Comparison of ENCODE assay signal across 9 mouse cellular contexts in the genomic region with DNA sequence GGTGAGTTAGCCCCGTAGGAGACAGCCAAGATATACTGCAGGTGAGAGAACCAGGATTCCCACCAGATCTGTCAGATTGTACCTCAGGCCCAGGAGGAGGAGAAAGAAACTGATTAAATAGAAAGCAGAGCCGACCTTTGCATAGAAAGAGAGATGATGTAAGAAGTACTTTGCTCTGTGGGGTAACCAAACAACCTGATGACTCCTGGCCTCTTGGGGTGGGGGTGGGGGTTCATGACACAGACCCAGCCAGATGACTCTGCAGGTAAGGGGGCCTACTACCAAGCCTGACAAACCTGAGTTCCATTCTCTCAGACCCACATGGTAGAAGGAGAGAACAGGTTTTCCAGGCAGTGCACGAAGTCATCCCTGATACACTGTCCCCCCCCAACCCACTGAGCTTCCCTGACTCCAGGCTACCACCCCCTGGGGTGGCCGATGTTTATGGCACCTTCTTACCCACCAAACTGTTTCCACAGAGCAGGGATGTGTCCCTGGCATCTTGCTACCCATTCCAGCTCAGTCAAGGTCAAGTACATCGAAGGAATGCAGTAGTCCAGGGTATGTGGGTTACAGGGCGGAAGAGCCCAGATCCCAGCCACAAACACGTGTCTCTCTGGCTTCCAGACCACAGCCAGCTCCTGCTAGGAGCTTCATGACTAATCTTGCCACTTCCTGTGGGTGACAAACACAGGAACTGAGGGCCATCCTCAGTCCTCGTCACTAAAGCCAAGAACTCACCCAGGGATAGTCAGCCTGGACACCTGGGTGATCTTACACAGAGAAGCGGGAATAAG. TPM values are rescaled to one million over a fixed set of nuclear protein-coding genes. Genes with fewer than 3 reads are reported as not detected.
A peak's percentile ranks its signal among the peaks of the same experiment; 100 is the strongest.
DNase-seq lines count a peak whose midpoint lies in the region; ATAC-seq and TF ChIP-seq lines count a peak whose summit lies in the region.
"Had no signal": no experiment of that assay in that cellular context is flagged by ENCODE, and none has a peak within 500 bp of the region (broad histone marks: within the 10 kb centered on the region; RNA-seq: fewer than 3 reads in every experiment).

No protein-coding gene starts in this region.

- no peak for DNase-seq in lung, adult 2 months
- peak; percentile 62 for DNase-seq in yolk sac, embryonic 10.5 days (ENCODE audit: low spot score)
- no peak for DNase-seq in cerebellum, adult 11-12 months
- DNase-seq: gastrocnemius, postnatal 36 days had no signal

- no peak for TF ChIP-seq POLR2A in lung, adult 2 months (IDR thresholded peaks at IDR 0.05; ENCODE audit: borderline replicate concordance, extremely low read depth, low read depth, low read length)
- TF ChIP-seq POLR2A in embryonic fibroblast, embryonic 13.5 days (IDR thresholded peaks at IDR 0.05; ENCODE audit: low read depth, low read length), result no peak

- H3K4me3 ChIP-seq in lung, embryonic 16.5 days (ENCODE audit: low read length), result no peak overlapping the region
- no peak overlapping the region for H3K4me3 ChIP-seq in lung, adult 2 months (replicated peaks; ENCODE audit: extremely low read depth, low read depth, low read length)
- no peak overlapping the region for H3K4me3 ChIP-seq in embryonic fibroblast, embryonic 13.5 days (ENCODE audit: insufficient read depth, low read length)
- H3K4me3 ChIP-seq in liver, embryonic 12.5 days, result no peak overlapping the region
- no peak overlapping the region for H3K4me3 ChIP-seq in forebrain, embryonic 15.5 days

- no peak overlapping the region for H3K27ac ChIP-seq in lung, embryonic 16.5 days (ENCODE audit: low read length)
- peak overlapping the region; percentile 34 for H3K27ac ChIP-seq in embryonic fibroblast, embryonic 13.5 days (ENCODE audit: insufficient read depth, low read length)
- H3K27ac ChIP-seq in liver, embryonic 12.5 days, result 0 out of 2 replicates have a peak overlapping the region, but pooled peaks have one; percentile 27
- H3K27ac ChIP-seq in forebrain, embryonic 15.5 days (replicated peaks), result no peak overlapping the region

- no peak overlapping the region for H3K4me2 ChIP-seq in lung, embryonic 16.5 days (ENCODE audit: low read depth, low read length)
- H3K4me2 ChIP-seq in liver, embryonic 12.5 days, result no peak overlapping the region
- no peak overlapping the region for H3K4me2 ChIP-seq in forebrain, embryonic 15.5 days (replicated peaks)

- TF ChIP-seq CTCF in lung, adult 2 months (IDR thresholded peaks at IDR 0.05; ENCODE audit: insufficient read depth, low read length), result no peak
- no peak for TF ChIP-seq CTCF in embryonic fibroblast, embryonic 13.5 days (IDR thresholded peaks at IDR 0.05; ENCODE audit: borderline replicate concordance, insufficient read depth, low read length)

- WGBS in lung, embryonic 16.5 days, result 58% methylated on average over 9 of the region's 9 CpGs
- WGBS in lung, adult 2 months, result 40% methylated on average over 9 of the region's 9 CpGs
- WGBS in liver, embryonic 12.5 days (ENCODE audit: insufficient replicate concordance), result 52% methylated on average over 9 of the region's 9 CpGs
- 78% methylated on average over 9 of the region's 9 CpGs for WGBS in forebrain, embryonic 15.5 days

- H3K36me3 ChIP-seq in lung, embryonic 16.5 days (ENCODE audit: control insufficient read depth, insufficient read depth, low read length), result no peaks in the 10 kb centered on the region
- no peaks in the 10 kb centered on the region for H3K36me3 ChIP-seq in liver, embryonic 12.5 days
- no peaks in the 10 kb centered on the region for H3K36me3 ChIP-seq in forebrain, embryonic 15.5 days

- H3K4me1 ChIP-seq in lung, embryonic 16.5 days (replicated peaks; ENCODE audit: control insufficient read depth, insufficient read depth, low read length), result 0 out of 2 replicates have a peak, but pooled peaks cover 4% of the 10 kb centered on the region
- peaks cover 7% of the 10 kb centered on the region; the same call in 1 of the 2 replicates for H3K4me1 ChIP-seq in lung, adult 2 months (ENCODE audit: control insufficient read depth, insufficient read depth, low read length)
- peaks cover 19% of the 10 kb centered on the region for H3K4me1 ChIP-seq in embryonic fibroblast, embryonic 13.5 days (ENCODE audit: control insufficient read depth, insufficient read depth, low read length)
- H3K4me1 ChIP-seq in liver, embryonic 12.5 days, result peaks cover 100% of the 10 kb centered on the region
- H3K4me1 ChIP-seq in forebrain, embryonic 15.5 days, result no peaks in the 10 kb centered on the region

- no peaks in the 10 kb centered on the region; the same call in 1 of the 2 replicates for H3K27me3 ChIP-seq in lung, embryonic 16.5 days (ENCODE audit: control insufficient read depth, insufficient read depth, low read depth, low read length)
- H3K27me3 ChIP-seq in liver, embryonic 12.5 days (replicated peaks), result no peaks in the 10 kb centered on the region
- H3K27me3 ChIP-seq in forebrain, embryonic 15.5 days, result no peaks in the 10 kb centered on the region

- peak; percentile 31 for ATAC-seq in lung, embryonic 16.5 days (ENCODE audit: low read depth)
- ATAC-seq in liver, embryonic 12.5 days, result no peak
- no peak for ATAC-seq in megakaryocyte-erythroid progenitor cell, adult 5-6 weeks (replicated peaks; ENCODE audit: low FRiP score, low TSS enrichment, poor library complexity, severe bottlenecking)
- ATAC-seq in forebrain, embryonic 15.5 days (replicated peaks), result no peak

- no peak overlapping the region for H3K9ac ChIP-seq in lung, embryonic 16.5 days (ENCODE audit: low read length)
- H3K9ac ChIP-seq in liver, embryonic 12.5 days, result no peak overlapping the region
- H3K9ac ChIP-seq in forebrain, embryonic 15.5 days (replicated peaks), result no peak overlapping the region

- no peaks in the 10 kb centered on the region for H3K9me3 ChIP-seq in lung, embryonic 16.5 days (ENCODE audit: control insufficient read depth, low read length)
- H3K9me3 ChIP-seq in liver, embryonic 12.5 days (replicated peaks), result no peaks in the 10 kb centered on the region
- H3K9me3 ChIP-seq in forebrain, embryonic 15.5 days, result no peaks in the 10 kb centered on the region

RNA-seq across cellular contexts. Expression of a gene that starts 8.9 kb away (rescaled TPM):
- 0.74 and 0.91 TPM in 2 replicates for polyA plus RNA-seq in lung, embryonic 16.5 days (2015; fragmentation: Nextera tagmentation; extraction: Ambion mirVana)
- 3.5 and 3.7 TPM in 2 replicates for polyA plus RNA-seq in lung, adult 2 months (2012; rRNA removed)
- polyA plus RNA-seq in embryonic fibroblast, embryonic 13.5 days (2011; ENCODE audit: insufficient read length, low read depth, missing spikeins), result 13.6 and 15.9 TPM in 2 replicates
- 2.1 and 2.5 TPM in 2 replicates for polyA plus RNA-seq in liver, embryonic 12.5 days (2016; fragmentation: Nextera tagmentation; extraction: Ambion mirVana)
- 10.9 and 15.7 TPM in 2 replicates for total RNA-seq in megakaryocyte-erythroid progenitor cell, adult 5-6 weeks (2014; fragmentation: Nextera tagmentation)
- total RNA-seq in megakaryocyte-erythroid progenitor cell, adult 5-6 weeks (2017), result 9.1 and 9.7 TPM in 2 replicates
- 0.11 TPM in 1 of 2 replicates, not detected in the other for polyA plus RNA-seq in forebrain, embryonic 15.5 days (2015; fragmentation: Nextera tagmentation; extraction: Ambion mirVana)

RNA-seq across cellular contexts. Expression of a gene that starts 31.8 kb away (rescaled TPM):
- polyA plus RNA-seq in lung, embryonic 16.5 days (2015; fragmentation: Nextera tagmentation; extraction: Ambion mirVana), result 119 and 123 TPM in 2 replicates
- polyA plus RNA-seq in lung, adult 2 months (2012; rRNA removed), result 43.1 and 54.7 TPM in 2 replicates
- polyA plus RNA-seq in embryonic fibroblast, embryonic 13.5 days (2011; ENCODE audit: insufficient read length, low read depth, missing spikeins), result 37.6 and 45.1 TPM in 2 replicates
- polyA plus RNA-seq in liver, embryonic 12.5 days (2016; fragmentation: Nextera tagmentation; extraction: Ambion mirVana), result 719 and 730 TPM in 2 replicates
- 112 and 193 TPM in 2 replicates for total RNA-seq in megakaryocyte-erythroid progenitor cell, adult 5-6 weeks (2014; fragmentation: Nextera tagmentation)
- 59.2 and 86.9 TPM in 2 replicates for total RNA-seq in megakaryocyte-erythroid progenitor cell, adult 5-6 weeks (2017)
- polyA plus RNA-seq in forebrain, embryonic 15.5 days (2015; fragmentation: Nextera tagmentation; extraction: Ambion mirVana), result 145 and 149 TPM in 2 replicates

Comparison
In these comparisons a context has a peak if more than half of its experiments do, and no peak if none do; other contexts are left out.
1. H3K27ac ChIP-seq: peak in embryonic fibroblast, embryonic 13.5 days (single experiment) and liver, embryonic 12.5 days (single experiment); none in lung, embryonic 16.5 days (single experiment) and forebrain, embryonic 15.5 days (single experiment).